Mouse (Mus musculus): Measurements from ENCODE around the gene Snx27.

Snx27 gene

DNA sequence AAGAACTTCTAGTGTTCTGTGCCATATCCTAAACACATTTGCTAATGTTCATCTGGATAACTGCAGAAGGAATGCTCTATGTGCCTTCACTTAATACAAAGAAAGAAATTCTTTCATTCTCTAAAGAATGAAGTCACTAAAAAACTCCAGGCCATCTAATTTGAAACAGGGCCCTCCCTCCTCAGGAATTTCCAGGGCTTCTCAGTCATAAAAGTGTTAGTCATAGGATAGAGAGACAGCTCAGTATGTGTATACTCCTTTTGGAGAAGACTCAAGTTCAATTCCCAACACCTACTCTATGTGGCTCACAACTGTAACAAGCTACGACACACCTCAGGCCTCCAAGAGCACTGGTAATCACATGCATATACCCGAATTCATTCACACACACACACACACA, 17.0 kb downstream of the Snx27 start:
- peak; percentile 36 for DNase-seq (ENCODE audit: low read depth)

DNA sequence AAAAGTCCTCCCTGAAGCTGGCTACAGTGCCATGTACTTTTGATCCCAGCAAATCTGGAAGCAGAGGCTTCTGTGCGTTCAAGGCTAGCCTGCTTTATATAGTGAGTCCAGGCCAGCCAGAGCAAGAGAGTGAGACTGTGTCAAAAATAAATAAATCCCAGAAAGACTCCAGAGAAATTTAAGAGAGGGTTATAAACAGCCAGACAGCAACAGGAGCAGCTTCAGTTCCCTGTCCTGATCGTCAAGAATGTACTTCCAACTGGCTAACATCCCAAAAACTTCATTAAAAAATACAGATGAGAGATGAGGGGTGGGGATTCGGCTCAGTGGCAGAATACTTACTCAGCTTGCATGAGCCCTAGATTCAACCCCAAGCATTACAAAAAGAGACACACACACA, 17.4 kb downstream of the Snx27 start:
- DNase-seq (ENCODE audit: low read depth) = no peak

DNA sequence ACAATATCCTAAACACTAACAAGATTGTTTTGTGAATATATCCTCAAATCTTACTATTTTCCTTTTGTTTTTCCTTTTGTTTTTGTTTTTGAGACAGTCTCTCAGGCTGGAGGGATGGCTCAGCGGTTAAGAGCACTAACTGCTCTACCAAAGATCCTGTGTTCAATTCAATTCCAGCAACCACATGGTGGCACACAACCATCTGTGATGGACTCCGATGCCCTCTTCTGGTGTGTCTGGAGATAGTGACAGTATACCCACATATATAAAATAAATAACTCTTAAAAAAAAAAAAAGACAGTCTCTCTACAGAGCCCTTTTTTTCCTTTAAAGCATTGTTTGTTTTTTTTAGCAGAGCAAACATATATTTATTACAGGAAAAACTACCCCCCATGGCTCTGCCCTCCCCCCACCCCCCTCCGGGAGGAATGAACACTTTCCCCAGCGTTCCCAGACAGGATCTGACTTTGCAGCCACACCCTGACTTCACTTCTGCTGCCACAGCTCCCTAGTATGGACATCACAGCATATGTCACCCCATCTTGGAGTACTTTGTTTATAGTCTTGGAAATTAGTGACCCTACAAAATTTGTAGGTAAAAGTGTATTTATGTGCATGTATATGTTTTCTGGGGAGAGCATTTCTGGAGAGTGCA, 18.0 kb downstream of the Snx27 start:
- DNase-seq (ENCODE audit: low read depth) = no peak

DNA sequence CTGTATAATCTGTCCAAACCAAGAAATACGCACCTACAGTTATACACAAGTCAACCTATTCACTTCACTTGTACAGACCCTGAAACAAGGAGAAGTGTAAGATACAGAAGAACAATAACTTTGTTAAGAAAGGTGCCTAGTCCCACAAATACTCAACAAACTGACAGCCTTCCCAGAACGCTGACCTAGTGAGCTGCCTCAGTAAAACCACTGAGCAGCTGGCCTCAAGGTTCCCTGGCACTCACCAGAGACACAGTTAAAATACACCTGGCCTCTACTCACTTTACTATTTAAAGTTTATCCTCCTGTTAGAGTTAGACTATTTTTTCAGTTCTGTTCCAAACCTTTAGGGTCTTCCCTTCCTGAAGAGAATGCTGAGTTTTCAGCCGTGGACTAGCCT, 19.4 kb downstream of the Snx27 start:
- DNase-seq (ENCODE audit: low read depth) = no peak

DNA sequence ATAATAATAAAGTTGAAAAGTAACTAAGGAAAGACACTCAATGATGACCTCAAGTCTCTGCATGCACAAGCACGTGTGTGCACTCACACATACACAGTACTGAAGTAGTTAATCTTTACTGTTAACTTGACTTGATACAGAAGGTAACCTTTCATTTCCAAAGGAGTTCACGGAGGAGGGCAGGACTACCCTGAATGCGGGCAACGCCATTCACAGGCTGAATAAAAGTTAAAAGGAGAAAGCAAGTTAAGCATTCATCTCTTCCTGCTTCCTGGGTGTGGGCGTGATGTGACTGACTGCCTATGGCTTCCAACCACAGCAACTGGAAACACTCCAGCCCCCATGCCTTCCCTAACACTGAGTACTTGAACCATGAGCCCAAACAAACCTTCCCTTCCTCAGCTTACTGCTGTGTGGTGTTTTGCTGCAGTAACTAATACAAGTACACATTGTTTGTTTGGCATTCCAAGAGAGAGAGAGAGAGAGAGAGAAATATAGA, 22.5 kb downstream of the Snx27 start:
- DNase-seq (ENCODE audit: low read depth) = no peak

DNA sequence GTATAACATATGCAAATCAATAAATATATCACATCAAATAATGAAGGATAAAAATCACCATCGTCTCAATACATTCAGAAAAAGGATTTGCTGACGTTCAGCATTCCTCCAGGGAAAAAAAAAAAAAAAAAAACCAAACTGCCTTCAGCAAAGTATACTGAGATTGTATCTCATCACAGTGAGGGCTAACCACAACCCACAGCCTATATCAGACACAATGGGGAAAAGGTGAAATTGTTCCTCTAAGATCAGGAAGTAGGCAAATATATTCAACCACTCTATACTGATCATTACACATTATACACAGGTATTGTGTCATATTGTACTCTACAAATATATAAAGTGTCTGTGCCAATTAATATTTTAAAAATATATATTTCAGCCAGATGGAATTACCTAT, 33.5 kb downstream of the Snx27 start:
- DNase-seq (ENCODE audit: low read depth) = peak; percentile 58

DNA sequence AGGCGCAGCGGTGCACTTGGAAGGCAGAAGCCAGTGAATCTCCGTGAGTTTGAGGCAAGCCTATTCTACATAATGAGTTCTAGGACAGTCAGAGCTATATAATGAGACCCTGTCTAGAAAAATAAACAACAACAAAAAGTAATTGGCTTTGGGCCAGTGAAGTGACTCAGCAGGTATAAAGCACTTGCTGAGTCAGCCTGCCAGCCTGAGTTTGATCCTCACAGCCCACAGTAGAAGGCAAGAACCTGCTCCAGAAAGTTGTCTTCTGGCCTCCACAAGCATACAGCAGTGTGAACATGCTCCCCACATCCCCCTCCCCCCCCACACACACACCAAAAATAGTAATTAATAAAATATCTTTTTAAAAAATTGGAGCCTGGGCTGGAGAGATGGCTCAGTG, 45.3 kb downstream of the Snx27 start:
- peak; percentile 58 for DNase-seq (ENCODE audit: low read depth)

DNA sequence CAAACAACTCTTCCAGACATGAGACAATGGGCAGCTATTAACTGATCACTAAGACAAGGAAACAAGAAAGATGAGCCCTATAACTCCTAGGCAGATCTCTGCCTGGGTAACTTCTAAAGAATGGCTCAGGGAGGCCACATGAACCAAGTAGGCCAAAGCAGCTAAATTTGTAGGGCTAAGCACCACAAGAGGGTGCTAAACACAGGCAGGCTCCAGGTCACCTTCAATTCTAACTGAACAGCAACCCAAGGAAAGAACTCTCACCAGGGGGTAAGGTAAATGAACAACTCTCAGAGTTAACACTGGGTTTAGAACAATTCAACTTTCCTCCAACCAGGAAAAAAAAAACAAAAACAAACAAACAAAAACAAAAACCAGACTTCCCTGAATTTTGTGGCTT, 48.5 kb downstream of the Snx27 start:
- DNase-seq (ENCODE audit: low read depth) = peak; percentile 71

DNA sequence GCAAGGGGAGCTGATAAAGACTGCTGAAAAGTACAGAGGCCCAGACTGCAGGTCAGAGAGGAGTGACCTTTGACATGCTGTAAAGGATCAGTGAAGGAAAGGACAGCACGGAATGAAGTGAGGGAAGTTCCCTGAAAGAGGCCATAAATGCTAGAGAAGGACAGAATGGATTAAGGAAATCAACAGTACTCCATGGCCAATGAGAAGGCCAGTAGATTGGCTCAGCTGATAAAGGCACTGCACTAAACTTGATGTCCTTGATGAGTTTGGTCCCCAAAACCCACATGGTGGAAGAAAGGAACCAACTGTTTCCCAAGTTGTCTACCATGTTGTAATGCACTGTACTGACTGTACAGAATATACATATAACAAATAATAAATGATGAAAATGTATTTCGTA, 55.8 kb downstream of the Snx27 start:
- DNase-seq (ENCODE audit: low read depth) = no peak

DNA sequence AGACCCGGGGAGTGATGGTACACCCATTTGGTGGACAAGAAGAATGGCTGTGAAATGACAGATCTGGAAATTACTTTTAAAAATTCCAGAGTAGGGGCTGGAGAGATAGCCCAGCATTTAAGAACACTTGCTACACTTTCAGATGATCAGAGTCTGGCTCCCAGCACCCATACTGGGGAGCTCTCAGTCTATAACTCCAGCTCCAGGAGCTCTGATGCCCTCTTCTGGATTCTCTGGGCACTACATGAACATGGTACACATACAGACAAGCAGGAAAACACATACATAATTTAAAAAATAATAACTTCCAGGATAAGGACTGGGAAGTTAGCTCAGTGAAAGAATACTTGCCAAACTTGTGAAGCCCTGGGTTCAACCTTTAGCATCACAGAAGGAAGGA, 75.9 kb downstream of the Snx27 start:
- peak; percentile 31 for DNase-seq (ENCODE audit: low read depth)

DNA sequence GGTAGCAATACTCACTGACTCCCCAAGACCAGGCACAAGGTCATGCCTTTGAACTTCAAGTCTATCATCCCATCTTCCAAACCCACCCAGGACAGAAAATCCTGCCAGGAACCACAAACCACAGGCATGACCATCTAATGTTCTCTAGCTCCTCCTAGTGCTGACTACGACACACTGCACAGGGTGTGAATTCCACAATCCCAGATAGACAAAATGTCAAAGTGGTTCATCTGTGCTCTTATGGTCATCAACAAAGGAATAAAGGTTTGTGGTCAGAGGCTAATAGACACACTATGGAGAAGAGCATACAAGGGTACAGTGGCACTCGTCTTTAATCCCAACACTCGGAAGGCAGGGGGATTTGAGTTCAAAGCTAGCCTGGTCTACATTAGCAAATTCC, 80.3 kb downstream of the Snx27 start:
- peak; percentile 49 for DNase-seq (ENCODE audit: low read depth)

DNA sequence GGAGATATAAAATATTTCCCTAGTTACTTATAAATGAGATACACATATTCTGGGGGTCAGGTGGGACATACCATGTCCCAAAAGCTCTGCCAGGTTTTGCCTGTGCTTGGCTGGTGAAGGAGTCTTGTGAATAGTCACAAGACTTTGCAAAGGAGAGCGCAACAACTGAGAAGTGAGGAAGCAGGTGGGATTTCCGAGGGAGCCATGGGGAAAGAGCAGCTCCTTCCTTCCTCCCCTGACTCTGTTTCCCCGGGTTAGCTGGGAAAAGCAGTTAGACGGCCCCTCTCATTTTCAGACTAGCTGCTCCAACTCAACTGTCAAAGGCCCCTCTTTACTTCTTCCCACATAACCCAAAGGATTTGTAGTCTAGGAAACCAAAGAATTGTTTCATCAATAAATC, 85.4 kb downstream of the Snx27 start:
- no peak for DNase-seq (ENCODE audit: low read depth)

DNA sequence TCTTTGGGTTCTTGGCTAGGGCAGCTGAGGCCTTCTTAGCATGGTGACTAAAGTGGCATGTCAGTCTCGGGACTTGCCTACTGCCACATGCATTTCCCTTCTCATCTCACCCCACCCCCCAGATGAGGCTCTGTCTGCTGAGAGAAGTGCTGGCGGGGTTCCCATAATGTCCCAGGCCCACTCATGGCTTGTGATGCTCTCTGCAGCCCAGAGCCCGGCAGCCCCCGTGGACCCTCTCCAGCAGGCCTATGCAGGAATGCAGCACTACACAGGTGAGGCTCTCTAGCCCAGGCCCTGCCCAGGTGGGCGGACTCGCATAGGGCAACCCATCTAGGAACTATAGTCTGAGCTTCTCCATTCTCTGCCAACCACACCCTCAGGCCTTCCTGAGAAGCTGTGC, 94.9 kb downstream of the Snx27 start:
- no peak for DNase-seq (ENCODE audit: low read depth)

DNA sequence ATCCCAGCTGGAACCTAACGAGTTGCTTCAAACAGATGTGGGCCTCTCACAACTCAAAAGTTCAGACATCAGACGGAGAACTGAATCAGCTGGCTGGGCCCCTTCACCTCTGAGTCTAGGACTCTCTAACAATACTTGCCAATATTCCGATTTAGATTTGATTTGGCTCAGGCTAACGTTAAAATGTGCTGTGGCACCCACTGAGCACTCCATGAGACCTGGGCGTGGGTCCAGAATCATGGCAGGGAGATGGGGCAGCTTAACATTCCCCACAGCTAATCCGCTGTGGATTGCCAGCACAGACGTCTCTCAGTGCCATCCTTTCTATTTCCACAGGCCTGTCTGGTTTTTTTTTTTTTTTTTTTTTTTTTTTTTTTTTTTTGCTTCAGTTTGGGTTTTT, 96.6 kb downstream of the Snx27 start:
- DNase-seq (ENCODE audit: low read depth) = no peak

DNA sequence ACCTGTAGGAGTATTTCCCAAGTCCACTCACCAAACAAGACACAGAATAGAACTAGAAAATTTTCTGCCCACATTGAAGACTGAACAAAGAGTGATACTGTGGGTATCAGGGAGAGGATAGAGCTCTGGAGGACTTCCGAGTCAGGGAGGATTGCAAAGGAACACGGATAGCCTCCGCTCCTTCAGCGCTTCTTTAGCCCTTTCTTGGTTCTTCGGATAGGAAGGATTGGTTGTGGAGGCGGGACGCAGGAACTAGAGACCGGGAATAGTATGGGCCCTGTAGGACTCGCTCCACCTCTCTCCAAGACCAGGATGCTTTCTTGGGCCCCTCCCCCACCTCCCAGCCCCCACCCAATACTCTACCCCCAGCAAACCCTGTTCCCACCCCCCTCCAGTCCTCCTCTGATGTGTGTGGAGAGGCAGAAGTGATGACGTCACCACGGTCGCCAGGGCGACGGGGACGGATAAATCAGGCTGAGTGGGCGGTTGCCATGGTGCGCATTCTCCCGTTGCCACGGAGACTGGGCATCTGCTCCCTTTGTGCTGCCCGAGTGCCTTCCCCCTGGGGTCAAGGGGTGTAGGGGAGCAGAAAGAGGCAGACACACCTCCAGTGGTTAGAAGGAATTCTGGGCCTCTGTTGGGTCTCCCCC, 98.6 kb downstream of the Snx27 start:
- no peak for DNase-seq (ENCODE audit: low read depth)

DNA sequence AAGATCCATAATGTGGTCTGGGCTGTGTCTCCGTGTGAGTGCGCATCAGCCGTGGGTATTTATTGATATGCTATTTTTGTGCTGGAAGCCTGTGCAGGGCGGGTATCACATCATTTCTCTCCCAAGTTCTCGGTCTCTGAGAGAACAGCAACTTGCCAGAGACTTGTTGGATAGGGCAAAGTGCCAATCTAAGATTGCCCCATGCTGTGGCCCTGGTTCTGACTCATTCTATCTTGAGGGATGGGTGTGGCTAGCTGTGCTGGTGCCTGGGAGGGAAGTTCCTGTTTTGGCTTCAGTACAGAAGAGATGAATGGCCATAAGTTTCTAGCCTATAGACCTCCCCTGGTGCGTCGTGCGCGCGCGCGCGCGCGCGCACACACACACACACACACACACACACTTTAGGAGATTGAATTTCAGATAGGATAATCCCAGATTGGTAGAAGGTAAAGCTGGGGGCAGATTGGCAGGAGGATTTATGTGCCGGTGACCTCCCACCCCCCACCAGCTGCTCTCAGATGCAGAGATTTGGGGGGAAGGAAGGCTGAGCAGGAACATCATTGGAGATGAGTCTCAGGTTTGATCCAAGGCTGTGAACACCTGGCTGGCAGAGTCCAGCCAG, 99.6 kb downstream of the Snx27 start:
- DNase-seq (ENCODE audit: low read depth) = peak; percentile 98

DNA sequence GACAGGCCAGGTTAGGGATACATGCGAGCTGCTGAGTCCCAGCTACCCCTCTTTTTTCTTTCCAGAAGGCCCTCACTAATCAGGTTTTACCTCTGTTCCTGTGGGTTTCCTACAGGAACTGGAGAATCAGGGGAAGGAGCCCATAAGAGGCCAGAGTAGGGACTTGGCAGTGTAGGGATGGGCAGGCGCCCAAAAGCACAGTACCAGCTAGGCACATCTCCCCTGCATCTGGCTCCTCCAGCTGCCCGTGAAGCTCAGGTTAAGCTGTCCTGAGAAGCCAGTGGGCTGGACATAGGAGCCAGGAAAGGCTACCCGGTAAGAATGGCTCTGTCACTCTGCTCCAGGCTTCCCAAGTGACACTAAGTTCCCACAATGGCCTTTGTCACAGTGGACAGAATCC, 101.1 kb downstream of the Snx27 start:
- DNase-seq (ENCODE audit: low read depth) = no peak

DNA sequence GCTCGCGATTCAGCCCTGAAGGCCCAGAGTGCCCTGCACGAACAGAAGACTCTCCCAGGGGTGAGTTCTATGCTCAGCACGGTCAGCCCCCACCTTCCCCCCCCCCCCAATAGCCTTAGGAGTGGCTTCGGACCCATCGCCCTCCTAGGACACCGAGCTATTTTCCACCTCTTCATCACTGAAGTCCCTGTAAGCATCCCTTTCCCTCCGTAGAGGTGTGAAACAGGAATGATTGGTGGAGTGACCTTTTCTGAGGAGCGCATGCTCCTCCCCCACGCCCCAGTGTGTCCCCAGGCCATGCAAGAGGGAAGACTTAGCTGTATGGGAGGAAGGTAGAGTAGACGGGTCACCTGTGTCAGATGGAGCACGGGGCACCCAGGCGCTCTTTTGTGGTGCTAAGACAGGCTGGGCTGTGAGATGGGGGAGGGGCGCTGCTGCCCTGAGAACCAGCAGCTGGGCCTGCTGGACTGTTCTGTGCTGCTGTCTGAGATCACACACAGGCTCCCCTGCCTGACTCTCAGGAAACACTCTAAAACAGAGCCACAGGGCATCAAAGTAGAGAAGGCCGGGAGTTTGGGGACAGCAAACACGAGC, 102.1 kb downstream of the Snx27 start, which contains the start of gene Riiad1:
Riiad1 (minus strand) TSS at position 51 of the 594 bp plus-strand sequence.
- DNase-seq (ENCODE audit: low read depth) = no peak

DNA sequence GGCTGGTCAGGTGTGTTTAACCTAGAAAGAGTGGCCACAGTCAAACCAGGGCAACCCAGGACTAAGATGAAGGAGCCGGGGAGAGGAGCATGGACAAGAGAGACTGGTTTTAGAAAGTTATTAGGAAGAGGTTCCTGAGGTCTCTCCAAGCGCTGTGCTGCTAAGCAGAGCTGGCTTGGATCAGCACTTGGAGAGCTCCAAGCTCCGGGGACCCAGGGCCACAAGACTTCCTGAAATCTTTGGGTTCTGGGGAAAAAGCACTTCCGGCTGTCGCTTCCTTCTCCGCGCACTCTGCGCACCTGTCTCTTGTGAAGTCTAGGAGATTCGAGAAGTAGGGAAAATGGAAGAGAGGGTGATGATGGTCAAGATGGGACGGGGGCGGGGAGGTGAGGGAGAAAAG, 103.0 kb downstream of the Snx27 start:
- no peak for DNase-seq (ENCODE audit: low read depth)

DNA sequence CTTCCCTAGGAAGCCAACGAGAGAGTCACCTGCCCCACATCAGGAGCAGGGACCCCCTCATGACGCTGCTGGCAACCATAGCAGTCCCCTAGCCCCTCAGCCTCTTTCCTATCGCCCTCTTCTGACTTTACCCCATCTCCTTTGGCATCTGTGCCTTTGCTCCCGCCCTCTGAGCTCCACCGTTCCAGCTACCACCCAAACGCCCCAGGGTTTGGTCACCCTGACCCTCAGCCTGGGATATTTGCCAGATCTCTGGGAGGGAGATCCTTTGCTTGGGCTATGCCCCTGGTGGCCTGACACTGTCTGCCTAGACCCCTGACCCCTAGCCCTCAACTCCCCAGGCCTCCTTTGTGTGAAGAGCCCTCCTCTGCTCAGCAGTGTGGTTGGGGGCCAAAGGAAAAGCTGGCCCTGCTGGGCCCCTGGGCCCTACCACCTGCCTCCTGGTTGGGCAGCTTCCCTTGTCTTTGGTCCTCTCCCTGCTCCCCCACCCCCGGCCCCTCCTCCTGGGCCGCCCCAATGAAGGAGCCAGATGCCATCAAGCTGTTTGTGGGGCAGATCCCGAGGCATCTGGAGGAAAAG, 103.8 kb downstream of the Snx27 start:
- DNase-seq (ENCODE audit: low read depth) = no peak

DNA sequence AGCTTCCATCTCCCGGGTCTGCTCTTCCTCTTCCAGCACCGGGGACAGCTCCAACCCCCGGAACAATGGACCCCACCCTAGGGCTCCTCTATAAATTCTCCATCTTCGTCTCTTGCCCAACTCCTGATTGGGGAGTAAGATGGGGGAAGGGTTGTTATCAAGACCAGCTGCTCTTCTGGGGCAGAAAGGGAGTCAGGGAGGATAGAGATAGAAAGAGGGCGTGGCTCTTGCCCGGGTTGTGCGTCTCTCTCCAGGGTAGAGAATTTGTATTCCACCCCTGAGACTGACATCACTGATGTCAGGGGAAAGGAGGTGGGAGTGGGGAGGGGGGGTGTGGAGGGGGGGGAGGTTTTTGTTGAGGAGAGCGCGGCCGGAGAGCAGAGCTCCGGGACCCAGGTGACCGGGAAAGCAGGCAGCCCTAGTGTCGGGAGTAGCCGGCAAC, 104.5 kb downstream of the Snx27 start, which contains the start of gene Celf3:
Celf3 (plus strand) TSS at position 315 of the 442 bp plus-strand sequence.
- DNase-seq (ENCODE audit: low read depth) = no peak

DNA sequence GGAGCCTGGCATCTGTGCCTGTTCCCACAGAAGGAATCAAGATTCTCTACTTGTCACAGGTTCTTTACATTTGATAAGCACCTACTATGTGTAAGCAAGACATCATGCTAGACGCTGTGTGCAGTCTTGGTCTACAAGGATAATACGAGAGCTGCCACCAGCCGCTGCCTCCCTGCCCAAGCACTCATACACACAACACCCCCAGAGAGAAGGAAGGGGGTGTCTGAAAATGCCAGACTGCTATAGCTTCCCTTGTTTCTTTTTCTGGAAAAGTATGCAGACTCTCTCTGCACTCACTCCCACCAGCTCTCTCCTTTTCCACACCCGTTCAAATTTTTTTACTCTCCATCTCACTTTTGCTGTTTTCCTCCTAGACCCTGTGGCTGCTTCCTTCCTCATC, 105.1 kb downstream of the Snx27 start:
- no peak for DNase-seq (ENCODE audit: low read depth)
